Mouse (Mus musculus) layer of hippocampus, postnatal 10 days (tissue): Measurements from ENCODE around the gene Ddb1. TPM values are rescaled to one million over a fixed set of nuclear protein-coding genes. Genes with fewer than 3 reads are reported as not detected.
A peak's percentile ranks its signal among the peaks of the same experiment; 100 is the strongest.
"Not testable (repeated sequence)": the region's sequence is repeated elsewhere in the genome, so short reads cannot be mapped to it uniquely, and the experiment has no call there.

ENCODE experiments used
- DNase-seq, 2 experiments: peaks; one replicate each; pipeline ENCODE4 v3.0.0; 2021; ENCODE audit warnings: low spot score in 2 of 2
- long read RNA-seq: library from polyadenylated mRNA; stranded (forward); transcript quantifications from one replicate; pipeline ENCODE4 v2.0.0, GENCODE M21; 2023
- total RNA-seq, 2 experiments: library from RNA; stranded (reverse); gene quantifications; 2 replicates each; pipeline ENCODE4 v1.2.3; 2021

The Ddb1 gene
- 100 to 1,000 TPM; 196 to 215 TPM for total RNA-seq
- long read RNA-seq, full-length matches to known transcripts = 65 of 97 reads
- long read RNA-seq, partial matches to known transcripts = 24 of 97 reads
- long read RNA-seq, other reads (novel, unspliced or antisense) = 8 of 97 reads

DNA sequence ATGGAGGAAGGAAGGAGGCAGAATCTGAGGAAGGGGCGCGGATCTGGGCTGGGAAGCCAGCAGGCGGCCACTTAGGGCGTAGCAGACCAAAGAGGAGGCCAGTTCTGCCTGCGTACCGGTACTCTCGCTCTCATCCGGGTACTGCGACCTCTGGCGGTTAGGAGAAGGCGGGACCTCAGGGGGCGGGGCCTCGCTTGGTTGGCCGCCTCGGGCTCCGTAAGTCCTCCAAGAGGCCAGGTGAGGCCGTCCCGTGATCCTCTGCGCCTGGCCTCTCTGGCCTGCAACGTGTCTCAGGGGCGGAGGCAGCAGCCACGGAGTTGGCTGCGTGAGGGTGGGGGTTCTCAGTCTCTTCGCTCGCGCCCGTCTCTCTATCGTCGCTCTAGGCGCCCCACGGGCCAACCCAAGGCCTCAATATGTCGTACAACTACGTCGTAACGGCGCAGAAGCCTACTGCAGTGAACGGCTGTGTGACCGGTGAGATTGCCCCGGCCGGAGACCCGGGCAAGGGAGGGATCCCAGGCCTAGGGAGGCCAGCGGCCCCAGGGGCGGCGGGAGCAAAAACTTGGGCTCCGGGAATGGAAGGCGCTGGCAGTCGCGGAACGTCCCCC lies at the start of gene Ddb1, which contains the start of gene Tkfc:
Gene Ddb1 (plus strand): TSS at position 35 of the 608 bp plus-strand sequence.
Gene Tkfc (minus strand): TSS at position 362 of the 608 bp plus-strand sequence.
- DNase-seq = peak; percentile 99

DNA sequence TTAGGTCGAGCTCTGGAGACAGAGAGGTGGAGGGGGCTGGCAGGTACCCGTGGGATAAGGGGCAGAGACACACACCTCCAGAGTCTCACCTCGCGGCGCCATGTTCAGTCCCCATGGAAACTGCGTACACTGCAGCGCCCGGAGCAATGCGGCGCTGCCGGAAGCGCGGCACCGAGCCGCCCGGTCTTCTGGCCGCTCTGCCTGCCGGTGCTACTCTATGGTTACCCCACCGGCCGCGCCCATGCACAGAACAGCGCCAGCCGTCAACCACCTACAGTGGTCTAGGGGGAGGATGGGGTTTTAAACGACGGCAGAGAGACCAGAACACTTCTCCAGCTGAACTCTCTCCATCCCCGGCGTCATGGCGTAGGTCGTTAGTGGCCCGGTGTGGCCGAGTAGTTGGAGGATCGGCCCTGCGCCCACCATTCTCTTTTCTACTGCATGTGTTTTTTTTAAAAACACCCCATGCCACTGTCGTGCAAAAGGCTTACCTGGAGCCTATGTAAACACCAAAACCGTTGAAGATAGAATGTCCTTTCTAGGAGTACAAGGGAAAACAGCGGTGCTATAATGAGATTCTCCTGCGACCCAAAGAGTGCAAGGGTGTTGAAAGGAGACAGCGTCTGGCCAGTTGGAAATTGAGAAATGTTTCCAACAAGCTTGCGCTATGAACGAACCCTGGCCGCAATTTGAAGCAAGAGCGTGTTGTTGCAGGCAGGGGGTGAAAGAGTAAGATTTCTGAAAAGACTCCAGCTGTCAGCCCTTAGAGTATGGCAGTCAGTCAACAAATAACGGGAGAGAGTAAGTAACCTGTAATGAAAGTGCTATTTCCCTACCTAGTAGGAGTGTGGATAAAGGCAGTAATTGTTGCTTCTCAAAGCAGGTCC lies 49.3 kb upstream of the Ddb1 start, which contains the start of gene Tmem216:
Gene Tmem216 (minus strand): TSS at position 615 of the 887 bp plus-strand sequence.
- DNase-seq = peak; percentile 76 to 84

DNA sequence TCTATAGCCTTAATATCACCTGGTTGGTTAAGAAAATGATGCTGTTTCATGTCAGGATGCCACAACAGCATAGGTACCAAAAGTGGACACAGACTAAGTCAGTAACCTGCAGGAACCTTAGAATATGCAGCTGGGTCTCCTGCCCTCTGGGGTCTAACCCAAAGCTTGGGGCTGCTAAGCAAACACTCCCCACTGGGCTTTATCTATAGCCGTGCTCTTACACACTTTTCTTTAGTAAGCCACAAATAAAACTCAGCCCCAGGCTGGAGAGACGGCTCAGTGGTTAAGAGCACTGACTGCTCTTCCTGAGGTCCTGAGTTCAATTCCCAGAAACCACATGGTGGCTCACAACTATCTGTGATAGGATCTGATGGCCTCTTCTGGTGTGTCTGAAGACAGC lies 48.1 kb upstream of the Ddb1 start:
- DNase-seq = no peak

DNA sequence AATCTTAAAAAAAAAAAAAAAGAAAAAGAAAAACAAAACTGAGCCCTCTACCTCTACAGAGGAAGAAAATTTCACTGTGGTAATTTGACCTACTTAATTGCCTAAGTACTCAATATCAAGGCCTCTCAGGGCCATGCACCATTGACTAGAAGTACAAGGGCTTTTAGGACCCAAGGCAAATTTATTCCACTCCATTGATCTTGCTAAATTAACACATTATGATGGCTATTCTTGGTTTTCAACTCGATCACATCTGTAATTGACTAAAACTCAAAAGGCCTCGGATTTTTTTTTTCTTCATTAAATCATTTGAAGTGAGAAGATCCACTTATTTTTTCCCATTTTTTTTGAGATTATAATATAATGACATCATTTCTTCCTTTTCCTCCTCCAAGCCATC lies 47.7 kb upstream of the Ddb1 start:
- no peak for DNase-seq

DNA sequence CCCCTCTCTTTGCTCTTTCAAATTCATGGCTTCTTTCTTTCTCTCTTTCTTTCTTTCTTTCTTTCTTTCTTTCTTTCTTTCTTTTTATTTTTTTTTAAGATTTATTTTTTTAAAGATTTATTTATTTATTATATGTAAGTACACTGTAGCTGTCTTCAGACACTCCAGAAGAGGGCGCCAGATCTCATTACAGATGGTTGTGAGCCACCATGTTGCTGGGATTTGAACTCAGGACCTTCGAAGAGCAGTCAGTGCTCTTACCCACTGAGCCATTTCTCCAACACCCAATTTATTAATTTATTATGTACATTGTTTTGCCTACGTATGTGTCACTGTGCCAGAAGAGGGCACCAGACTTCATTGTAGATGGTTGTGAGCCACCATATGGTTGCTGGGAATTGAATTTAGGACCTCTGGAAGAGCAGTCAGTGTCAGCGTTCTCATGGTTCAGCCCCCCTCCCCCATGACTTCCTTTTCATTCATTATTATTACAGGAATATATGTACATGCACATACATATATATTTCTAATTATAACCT lies 47.2 kb upstream of the Ddb1 start:
- DNase-seq = not testable (repeated sequence)

DNA sequence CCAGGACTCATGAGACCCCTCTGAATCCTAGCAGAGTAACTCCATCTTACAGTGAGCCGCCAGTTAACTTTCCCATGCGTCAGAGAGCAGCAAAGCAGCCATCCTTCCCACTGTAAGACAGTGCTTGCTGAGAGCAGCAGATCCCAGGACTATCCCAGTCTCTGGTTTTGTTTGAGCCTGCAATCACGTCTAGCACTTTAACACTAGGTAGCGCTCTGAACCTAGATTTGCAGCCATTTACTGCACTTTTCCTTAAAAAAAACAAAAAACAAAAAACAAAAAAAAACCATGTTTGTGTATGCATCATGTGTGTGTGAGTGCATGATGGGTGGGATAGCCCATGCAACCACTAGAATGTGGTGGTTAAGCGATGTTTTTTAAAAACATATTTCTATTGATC lies 45.0 kb upstream of the Ddb1 start:
- DNase-seq = no peak

DNA sequence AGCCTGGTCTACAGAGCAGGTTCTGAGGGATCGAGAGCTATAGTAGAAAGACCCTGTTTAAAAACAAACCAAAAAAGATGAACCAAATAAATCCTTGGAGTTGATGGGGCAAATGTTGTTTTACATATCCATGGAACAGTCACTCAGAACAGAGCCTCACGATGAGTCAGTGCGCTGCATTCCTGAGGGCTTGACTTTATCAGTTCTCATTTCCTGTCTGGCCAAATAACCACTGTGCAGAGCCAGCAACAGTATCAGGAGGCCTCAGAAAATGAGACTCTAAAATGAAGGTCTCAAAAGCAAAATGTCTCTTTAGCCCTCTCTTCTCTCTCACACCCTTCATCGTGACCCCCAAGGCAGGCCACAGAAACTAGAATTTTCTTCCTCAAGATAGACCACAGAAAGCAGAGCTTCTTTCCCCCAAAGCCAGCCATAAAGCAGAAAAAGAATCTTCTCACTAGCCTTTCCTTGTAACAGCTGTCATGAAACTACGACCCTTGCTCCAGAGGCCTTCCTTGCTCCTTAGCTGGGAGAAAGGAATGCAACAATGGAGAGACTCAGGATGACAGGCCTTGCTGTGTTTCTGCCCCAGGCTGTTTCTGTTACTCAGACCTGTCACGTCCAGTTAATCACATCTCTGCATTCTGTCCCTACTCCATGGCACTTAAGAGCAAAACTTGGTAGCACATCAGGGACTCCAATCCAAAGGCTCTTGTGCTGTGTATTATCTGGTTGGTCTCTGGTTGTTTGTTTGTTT lies 43.4 kb upstream of the Ddb1 start:
- no peak for DNase-seq

DNA sequence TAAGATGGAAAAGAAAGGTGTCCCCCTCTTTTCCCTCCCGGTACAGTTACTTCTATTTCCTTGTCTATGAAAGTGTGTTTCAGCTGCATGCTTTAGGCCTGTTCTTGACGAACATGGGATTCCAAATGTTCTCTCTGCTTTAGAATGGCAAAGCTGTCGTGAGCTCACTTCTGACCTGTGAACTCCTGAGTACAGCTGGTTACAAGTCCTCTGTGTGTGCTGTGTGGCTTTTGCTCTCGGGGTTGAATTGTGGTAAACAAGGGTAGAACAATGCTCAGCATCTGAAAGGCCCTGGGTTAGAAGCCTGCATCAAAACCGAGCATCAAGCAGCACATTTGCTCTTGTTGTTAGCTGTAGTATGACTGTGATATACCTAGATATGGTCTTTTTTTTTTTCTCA lies 42.8 kb upstream of the Ddb1 start:
- DNase-seq = no peak

DNA sequence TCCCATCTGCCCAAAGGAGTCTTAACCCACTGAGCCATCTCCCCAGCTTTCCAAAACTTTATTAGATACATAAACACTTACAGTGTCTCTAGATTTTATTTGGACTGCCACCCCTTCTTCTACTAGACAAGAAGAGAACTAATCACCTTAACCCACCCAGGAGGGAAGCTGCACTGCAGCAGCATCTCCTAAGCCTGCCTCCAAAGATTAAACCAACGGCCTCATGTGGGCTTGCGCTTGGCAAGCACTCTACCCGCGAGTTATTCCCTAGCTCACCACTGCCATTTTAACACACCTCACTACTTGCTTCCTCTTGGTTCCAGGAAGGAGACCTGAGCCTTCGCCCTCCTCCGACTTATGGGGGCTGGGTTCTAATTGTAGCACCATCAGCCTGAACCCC lies 40.8 kb upstream of the Ddb1 start:
- no peak for DNase-seq

DNA sequence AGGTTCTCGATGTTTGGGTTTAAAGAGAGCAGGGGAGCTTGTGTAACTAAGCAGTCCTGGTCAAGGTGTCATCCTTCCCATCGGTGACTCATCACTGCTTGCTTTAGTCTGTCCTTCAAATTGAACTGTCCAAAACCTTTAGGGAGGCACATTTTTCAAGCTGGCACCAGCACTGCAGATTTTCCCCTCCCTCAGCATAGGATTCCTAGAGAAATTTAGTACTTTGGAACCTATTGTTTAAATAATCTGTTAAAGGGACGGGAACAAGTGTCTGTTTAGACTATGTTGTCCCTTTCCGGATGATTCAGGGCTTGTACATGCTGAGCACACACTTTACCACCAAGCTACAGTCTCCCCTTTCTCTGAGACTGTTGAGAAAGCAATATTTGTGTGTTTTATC lies 39.9 kb upstream of the Ddb1 start:
- no peak for DNase-seq

DNA sequence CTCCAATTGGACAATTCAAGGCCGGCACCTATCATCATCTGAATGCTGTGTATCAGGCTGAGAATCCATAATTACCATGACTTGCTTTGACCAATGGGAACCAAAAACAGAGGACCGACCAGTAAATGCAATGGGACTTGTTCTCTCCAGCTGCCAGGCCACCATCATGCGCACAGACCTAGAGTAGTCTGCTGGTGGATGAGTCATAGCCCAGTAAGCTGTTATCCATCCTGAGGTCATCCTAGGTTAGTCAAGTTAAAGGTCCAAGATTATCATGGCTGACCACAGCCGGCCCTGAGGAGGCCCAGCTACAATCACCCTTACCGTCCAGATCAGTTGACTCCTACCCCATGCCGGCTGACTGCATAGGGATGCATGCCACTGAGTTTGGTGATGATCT lies 35.5 kb upstream of the Ddb1 start:
- DNase-seq = no peak

DNA sequence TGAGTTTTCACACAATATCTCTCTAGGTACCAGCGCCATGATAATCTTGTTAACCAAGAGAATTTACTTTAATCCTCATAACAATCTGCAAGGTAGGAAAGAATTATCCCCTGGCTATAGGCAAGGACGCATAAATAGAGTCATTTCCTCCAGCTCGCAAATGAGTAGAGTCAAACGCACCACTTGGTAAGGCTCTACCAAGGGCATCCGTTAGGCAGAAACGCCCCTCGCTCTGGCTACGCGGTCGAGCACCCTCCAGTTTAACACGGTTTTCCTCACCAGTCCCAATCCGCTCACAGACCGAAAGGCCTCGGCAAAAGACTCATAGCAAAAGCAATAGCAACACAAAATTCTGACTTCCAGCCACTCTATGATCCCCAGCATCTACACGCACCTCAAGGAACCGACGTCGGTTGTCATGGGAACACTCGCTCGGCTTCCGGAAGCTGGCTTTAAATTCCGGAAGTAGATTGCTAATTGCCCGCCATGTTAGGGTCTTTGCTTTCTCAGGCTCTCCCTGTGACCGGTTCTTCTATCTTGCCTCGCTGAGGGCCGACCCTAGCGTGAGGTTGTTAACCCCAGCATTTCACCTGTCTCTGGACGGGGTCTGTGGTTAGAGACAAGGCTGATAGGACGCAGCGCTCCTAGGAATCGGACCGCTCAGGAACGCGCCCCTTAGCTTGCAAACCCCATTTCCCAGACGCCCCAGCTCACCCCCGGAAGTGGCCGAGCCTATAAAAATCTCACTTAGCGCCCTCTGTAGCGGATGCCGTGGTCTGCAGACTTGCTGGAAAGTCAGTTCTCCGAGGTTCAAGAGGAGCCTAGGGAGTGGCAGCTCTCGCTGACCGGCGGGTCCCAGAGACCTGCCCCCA lies 28.2 kb upstream of the Ddb1 start, which contains the start of the genes Cyb561a3 and Tmem138:
Gene Cyb561a3 (plus strand): TSS at position 483 of the 872 bp plus-strand sequence.
Gene Tmem138 (minus strand): TSS at position 673 of the 872 bp plus-strand sequence.
- DNase-seq = peak; percentile 91 to 94

DNA sequence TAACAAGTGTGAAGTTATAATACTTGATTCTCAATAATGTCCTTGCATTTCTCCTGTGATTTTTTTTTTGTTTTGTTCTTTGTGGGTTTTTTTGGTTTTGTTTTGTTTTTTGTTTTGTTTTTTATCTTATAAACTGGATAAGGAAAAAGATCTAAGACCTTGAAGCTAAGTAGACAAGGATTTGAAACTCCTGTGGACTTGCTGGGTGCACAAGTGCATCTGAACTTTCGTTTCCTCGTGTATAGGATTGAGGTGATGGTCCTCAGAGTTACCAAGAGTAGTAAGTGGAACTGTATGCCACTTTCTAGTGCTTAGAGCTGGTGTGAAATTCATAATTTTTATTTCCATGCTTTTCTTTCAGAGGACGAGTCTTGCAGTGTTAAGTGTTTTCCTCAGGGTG lies 25.0 kb upstream of the Ddb1 start:
- DNase-seq = no peak

DNA sequence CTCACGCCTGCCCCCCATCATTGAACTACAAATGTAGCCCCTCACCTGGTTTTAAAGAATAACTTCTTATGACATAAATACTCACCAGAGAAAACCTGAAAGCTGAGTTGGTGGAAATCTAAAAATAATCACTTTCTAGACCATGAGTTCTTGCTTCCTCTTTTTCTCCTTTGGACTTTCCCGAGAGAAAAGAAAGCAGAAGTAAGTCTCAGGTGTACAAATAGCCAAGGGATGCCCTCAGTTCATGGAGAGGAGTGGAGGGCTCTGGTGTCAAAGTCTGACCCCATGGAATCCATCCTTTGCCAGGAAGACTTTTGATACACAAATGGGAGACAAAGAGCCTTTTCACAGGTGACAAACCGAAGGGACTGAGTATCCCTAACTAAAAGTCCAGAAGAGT lies 24.4 kb upstream of the Ddb1 start:
- no peak for DNase-seq

DNA sequence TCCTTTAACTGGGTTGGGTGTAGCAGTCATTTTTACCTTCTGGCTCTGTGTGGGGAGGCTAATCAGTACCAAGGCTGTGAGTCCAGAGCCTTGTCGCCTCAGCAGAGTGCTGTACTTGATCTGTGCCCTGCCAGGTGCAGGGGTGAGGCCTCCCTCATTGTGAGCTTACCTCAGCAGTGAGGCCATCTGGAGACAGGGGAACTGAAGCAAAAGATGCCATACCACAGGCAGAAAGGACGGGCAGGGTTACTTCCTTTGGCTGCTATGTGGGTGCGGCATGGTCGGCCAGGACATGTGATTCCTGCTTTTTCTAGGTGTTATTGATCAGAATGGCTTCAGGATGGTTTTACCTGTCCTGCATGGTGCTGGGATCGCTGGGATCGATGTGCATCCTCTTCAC lies 23.1 kb upstream of the Ddb1 start:
- no peak for DNase-seq

DNA sequence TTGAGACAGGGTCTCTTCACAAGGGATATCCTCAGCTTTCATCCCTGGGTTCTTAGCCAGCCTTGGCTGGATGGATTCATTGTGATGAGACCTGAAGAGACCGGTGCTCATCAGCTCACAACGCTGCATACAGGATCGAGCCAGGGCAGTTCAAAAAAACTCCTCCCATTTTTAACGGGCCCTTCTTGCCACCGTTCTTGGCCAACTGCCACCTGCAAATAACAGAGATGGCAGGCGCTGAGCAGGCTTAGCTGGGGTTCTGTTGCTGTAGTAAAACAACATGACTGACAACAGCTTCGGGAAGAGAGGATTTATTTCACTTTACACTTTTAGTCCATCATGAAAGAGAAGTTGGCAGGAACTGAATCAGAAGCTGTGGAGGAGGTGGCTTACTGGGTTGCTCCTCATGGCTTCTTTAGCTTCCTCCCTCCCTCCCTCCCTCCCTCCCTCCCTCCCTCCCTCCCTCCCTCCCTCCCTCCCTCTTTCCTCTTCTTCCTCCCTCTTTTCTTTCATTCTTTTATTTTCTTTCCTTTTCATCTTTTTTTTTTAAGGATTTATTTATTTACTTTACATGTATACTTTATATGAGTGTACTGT lies 21.5 kb upstream of the Ddb1 start:
- peak; percentile 19 to 34 for DNase-seq

DNA sequence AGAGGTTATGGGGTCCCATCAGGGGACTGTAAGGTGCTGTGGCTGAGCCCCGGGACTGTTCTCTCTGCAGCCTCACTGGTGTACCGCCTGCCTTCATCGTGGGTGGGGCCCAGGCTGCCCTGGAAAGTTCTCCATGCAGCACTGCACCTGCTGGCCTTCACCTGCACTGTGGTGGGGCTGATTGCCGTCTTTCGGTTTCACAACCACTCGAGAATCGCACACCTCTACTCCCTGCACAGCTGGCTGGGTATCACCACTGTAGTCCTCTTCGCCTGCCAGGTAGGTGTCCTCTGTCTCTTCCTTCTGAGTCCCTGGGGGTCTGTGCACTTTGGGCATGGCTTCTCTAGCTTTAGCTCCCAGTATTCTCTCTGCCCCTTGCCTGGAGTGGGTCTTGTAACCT lies 20.0 kb upstream of the Ddb1 start:
- DNase-seq = no peak

DNA sequence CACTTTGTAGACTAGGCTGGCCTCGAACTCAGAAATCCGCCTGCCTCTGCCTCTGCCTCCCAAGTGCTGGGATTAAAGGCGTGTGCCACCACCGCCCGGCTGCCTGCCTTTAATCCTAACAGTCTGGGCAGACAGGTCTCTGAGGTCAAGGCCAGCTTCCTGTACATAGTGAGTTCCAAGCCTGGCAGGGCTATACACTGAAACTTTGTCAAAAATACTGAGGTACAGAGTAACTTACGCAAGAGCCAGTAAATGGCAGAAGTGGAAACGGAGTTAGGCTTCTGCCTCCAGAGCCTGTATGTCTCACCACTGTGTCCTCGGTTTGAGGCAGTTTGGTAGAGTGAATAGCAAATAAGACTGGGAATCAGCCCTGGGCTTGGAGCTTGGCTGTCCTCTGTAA lies 17.9 kb upstream of the Ddb1 start:
- DNase-seq = no peak

DNA sequence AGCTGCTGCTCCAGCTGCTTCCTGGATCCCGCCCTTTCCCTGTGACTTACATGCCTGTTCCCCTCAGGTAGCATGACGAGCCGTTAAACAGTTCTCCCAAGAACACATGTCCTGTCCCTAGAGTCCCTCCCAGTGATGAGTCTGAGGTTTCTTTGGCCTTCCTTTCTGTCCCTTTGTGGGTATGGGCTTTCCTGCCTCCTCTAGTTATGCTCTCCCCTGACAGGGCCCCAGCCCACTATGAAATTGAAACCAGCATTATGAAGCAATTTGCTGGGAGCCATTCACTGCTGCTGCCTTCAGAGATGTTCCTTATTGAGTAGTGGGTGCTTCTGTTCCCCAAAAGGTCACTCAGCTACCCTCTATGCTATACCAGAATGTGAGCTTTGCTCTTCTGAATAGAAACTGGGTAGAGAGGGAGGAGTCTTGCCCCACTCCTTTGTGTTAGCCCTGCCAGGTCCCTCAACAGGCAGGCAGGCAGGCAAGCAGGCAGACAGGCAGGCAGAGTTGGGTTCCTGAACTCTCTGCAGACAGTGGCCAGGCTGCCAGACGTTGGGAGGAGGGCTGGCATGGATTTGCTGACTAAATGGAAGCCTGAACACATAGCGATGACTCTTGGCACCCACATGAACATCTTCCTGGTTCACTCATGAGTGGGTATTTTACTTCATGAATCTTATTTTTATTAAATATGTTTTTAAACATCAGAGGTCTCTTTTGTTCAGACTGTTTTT lies 15.8 kb upstream of the Ddb1 start:
- DNase-seq = no peak
